Mouse (Mus musculus): ENCODE results near the gene Stard9. TPM values are rescaled to one million over a fixed set of nuclear protein-coding genes. Genes with fewer than 3 reads are reported as not detected.
A peak's percentile ranks its signal among the peaks of the same experiment; 100 is the strongest.

Gene Stard9
- polyA plus RNA-seq, 1 experiment: 3.0 TPM

GRCm38 (mm10) chr2:120700379-120700885 lies 71.5 kb downstream of the Stard9 start:
- no peak overlapping the region for H3K4me3 ChIP-seq (ENCODE audit: control insufficient read depth, insufficient read depth, low read length)
- H3K36me3 ChIP-seq (ENCODE audit: control insufficient read depth, insufficient read depth, low read length): no peaks in the 10 kb centered on the region
- no peak for DNase-seq
- H3K4me1 ChIP-seq (replicated peaks; ENCODE audit: control insufficient read depth, insufficient read depth, low read length): 0 out of 2 replicates have a peak, but pooled peaks cover 2% of the 10 kb centered on the region
- H3K27ac ChIP-seq (ENCODE audit: control insufficient read depth, insufficient read depth, low read length): no peak overlapping the region
- TF ChIP-seq CTCF (IDR thresholded peaks at IDR 0.05; ENCODE audit: borderline replicate concordance, control insufficient read depth, extremely low read depth, insufficient read depth, low read length, poor library complexity) (no peak), POLR2A (IDR thresholded peaks at IDR 0.05; ENCODE audit: control insufficient read depth, extremely low read depth, insufficient read depth, low read length, poor library complexity) (no peak)
- WGBS: 93% methylated on average over 3 of the region's 3 CpGs
- H3K27me3 ChIP-seq (ENCODE audit: control insufficient read depth, insufficient read depth, low read length): no peaks in the 10 kb centered on the region

DNA sequence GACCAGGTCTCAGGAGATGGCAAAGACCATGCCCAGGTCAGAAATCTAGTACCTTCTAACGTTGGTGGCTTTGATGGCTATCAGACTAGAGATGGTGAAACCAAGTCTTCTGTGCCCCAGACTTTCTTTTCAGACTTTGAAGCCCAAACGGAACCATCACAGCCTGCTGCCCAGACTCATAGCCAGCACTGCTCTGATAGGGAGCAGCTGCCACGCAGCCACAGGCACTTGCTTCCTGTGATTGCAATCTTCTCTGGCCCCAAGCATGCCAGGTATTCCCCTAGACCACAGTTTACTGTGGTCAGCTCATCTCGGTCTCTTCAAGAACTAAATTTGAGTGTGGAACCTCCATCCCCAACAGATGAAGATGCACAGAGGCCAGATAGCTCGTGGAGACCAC lies 73.8 kb downstream of the Stard9 start:
- WGBS: 17% methylated on average over 5 of the region's 5 CpGs
- H3K27me3 ChIP-seq (ENCODE audit: control insufficient read depth, insufficient read depth, low read length): no peaks in the 10 kb centered on the region
- TF ChIP-seq POLR2A (IDR thresholded peaks at IDR 0.05; ENCODE audit: control insufficient read depth, extremely low read depth, insufficient read depth, low read length, poor library complexity) (no peak), CTCF (IDR thresholded peaks at IDR 0.05; ENCODE audit: borderline replicate concordance, control insufficient read depth, extremely low read depth, insufficient read depth, low read length, poor library complexity) (no peak)
- no peak overlapping the region for H3K4me3 ChIP-seq (ENCODE audit: control insufficient read depth, insufficient read depth, low read length)
- no peak for DNase-seq
- H3K4me1 ChIP-seq (replicated peaks; ENCODE audit: control insufficient read depth, insufficient read depth, low read length): 0 out of 2 replicates have a peak, but pooled peaks cover 2% of the 10 kb centered on the region
- H3K36me3 ChIP-seq (ENCODE audit: control insufficient read depth, insufficient read depth, low read length): no peaks in the 10 kb centered on the region
- no peak overlapping the region for H3K27ac ChIP-seq (ENCODE audit: control insufficient read depth, insufficient read depth, low read length)

DNA sequence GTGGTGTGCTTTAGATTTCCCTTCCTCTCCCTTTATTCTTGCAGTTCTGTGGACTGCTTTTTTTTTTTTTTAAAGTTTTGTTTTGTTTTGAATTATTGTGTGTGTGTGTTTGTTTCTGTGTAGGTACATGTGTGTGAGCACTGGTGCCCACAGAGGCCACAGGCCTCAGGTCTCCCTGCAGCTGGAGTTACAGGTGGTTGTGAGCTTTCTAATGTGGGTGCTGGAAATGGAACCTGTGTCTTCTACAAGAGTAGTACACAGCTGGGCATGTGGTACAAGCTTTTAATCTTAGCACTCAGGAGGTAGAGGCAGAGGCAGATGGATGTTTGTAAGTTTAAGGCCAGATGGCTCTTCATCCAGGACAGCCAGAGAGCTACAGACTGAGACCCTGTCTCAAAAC lies 78.1 kb downstream of the Stard9 start:
- no peak for TF ChIP-seq CTCF (IDR thresholded peaks at IDR 0.05; ENCODE audit: borderline replicate concordance, control insufficient read depth, extremely low read depth, insufficient read depth, low read length, poor library complexity)
- TF ChIP-seq POLR2A (IDR thresholded peaks at IDR 0.05; ENCODE audit: control insufficient read depth, extremely low read depth, insufficient read depth, low read length, poor library complexity): no peak
- no peaks in the 10 kb centered on the region for H3K36me3 ChIP-seq (ENCODE audit: control insufficient read depth, insufficient read depth, low read length)
- peak; percentile 14 for DNase-seq
- H3K4me1 ChIP-seq (replicated peaks; ENCODE audit: control insufficient read depth, insufficient read depth, low read length): peaks cover 10% of the 10 kb centered on the region
- H3K27me3 ChIP-seq (ENCODE audit: control insufficient read depth, insufficient read depth, low read length): no peaks in the 10 kb centered on the region
- H3K27ac ChIP-seq (ENCODE audit: control insufficient read depth, insufficient read depth, low read length): peak overlapping the region; percentile 31; the same call in 1 of the 2 replicates
- H3K4me3 ChIP-seq (ENCODE audit: control insufficient read depth, insufficient read depth, low read length): no peak overlapping the region

GRCm38 (mm10) chr2:120710154-120710553 lies 81.2 kb downstream of the Stard9 start:
- H3K4me3 ChIP-seq (ENCODE audit: control insufficient read depth, insufficient read depth, low read length): no peak overlapping the region
- H3K27ac ChIP-seq (ENCODE audit: control insufficient read depth, insufficient read depth, low read length): no peak overlapping the region
- WGBS: 8% methylated on average over 3 of the region's 3 CpGs
- no peaks in the 10 kb centered on the region for H3K27me3 ChIP-seq (ENCODE audit: control insufficient read depth, insufficient read depth, low read length)
- peaks cover 17% of the 10 kb centered on the region for H3K36me3 ChIP-seq (ENCODE audit: control insufficient read depth, insufficient read depth, low read length)
- H3K4me1 ChIP-seq (replicated peaks; ENCODE audit: control insufficient read depth, insufficient read depth, low read length): peaks cover 9% of the 10 kb centered on the region
- DNase-seq: peak; percentile 45
- TF ChIP-seq CTCF (IDR thresholded peaks at IDR 0.05; ENCODE audit: borderline replicate concordance, control insufficient read depth, extremely low read depth, insufficient read depth, low read length, poor library complexity) (no peak), POLR2A (IDR thresholded peaks at IDR 0.05; ENCODE audit: control insufficient read depth, extremely low read depth, insufficient read depth, low read length, poor library complexity) (no peak)

GRCm38 (mm10) chr2:120710948-120711347 lies 82.0 kb downstream of the Stard9 start:
- Histone ChIP-seq H3K36me3 (ENCODE audit: control insufficient read depth, insufficient read depth, low read length) (peaks cover 17% of the 10 kb centered on the region), H3K27ac (ENCODE audit: control insufficient read depth, insufficient read depth, low read length) (no peak overlapping the region), H3K4me1 (replicated peaks; ENCODE audit: control insufficient read depth, insufficient read depth, low read length) (peaks cover 9% of the 10 kb centered on the region), H3K27me3 (ENCODE audit: control insufficient read depth, insufficient read depth, low read length) (no peaks in the 10 kb centered on the region), H3K4me3 (ENCODE audit: control insufficient read depth, insufficient read depth, low read length) (no peak overlapping the region)
- no peak for DNase-seq
- WGBS: 96% methylated on average over 3 of the region's 3 CpGs
- TF ChIP-seq POLR2A (IDR thresholded peaks at IDR 0.05; ENCODE audit: control insufficient read depth, extremely low read depth, insufficient read depth, low read length, poor library complexity): no peak
- TF ChIP-seq CTCF (IDR thresholded peaks at IDR 0.05; ENCODE audit: borderline replicate concordance, control insufficient read depth, extremely low read depth, insufficient read depth, low read length, poor library complexity): no peak

DNA sequence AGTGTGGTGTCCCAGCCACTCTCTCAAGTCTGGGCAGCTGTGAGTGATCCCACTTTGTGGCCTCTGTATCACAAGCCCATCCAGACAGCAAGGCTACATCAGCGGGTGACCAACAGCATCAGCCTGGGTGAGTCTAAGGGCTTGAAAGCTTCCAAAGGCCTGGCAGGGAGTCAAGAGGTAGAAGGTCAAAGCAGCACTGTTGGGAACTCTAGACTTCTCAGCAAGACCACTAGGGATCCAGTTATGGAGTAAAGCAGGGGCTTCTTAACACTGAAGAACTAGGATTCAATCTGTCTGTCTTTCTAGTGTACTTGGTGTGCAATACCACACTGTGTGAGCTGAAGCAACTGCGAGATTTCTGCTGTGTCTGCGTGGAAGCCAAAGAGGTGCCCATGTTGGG lies 84.5 kb downstream of the Stard9 start:
- DNase-seq: no peak
- Histone ChIP-seq H3K27ac (ENCODE audit: control insufficient read depth, insufficient read depth, low read length) (no peak overlapping the region), H3K4me1 (replicated peaks; ENCODE audit: control insufficient read depth, insufficient read depth, low read length) (peaks cover 9% of the 10 kb centered on the region), H3K36me3 (ENCODE audit: control insufficient read depth, insufficient read depth, low read length) (peaks cover 40% of the 10 kb centered on the region), H3K4me3 (ENCODE audit: control insufficient read depth, insufficient read depth, low read length) (no peak overlapping the region), H3K27me3 (ENCODE audit: control insufficient read depth, insufficient read depth, low read length) (no peaks in the 10 kb centered on the region)
- 100% methylated on average over 3 of the region's 3 CpGs for WGBS
- TF ChIP-seq POLR2A (IDR thresholded peaks at IDR 0.05; ENCODE audit: control insufficient read depth, extremely low read depth, insufficient read depth, low read length, poor library complexity) (no peak), CTCF (IDR thresholded peaks at IDR 0.05; ENCODE audit: borderline replicate concordance, control insufficient read depth, extremely low read depth, insufficient read depth, low read length, poor library complexity) (no peak)

- Histone ChIP-seq H3K27me3 (ENCODE audit: control insufficient read depth, insufficient read depth, low read length) (no peaks in the 10 kb centered on the region), H3K4me1 (replicated peaks; ENCODE audit: control insufficient read depth, insufficient read depth, low read length) (no peaks in the 10 kb centered on the region), H3K27ac (ENCODE audit: control insufficient read depth, insufficient read depth, low read length) (no peak overlapping the region), H3K36me3 (ENCODE audit: control insufficient read depth, insufficient read depth, low read length) (peaks cover 89% of the 10 kb centered on the region), H3K4me3 (ENCODE audit: control insufficient read depth, insufficient read depth, low read length) (no peak overlapping the region)
- 96% methylated on average over 8 of the region's 8 CpGs for WGBS
- TF ChIP-seq POLR2A (IDR thresholded peaks at IDR 0.05; ENCODE audit: control insufficient read depth, extremely low read depth, insufficient read depth, low read length, poor library complexity): no peak
- TF ChIP-seq CTCF (IDR thresholded peaks at IDR 0.05; ENCODE audit: borderline replicate concordance, control insufficient read depth, extremely low read depth, insufficient read depth, low read length, poor library complexity): no peak
- no peak for DNase-seq
These were observed 89.6 kb downstream of the Stard9 start for GRCm38 (mm10) chr2:120718496-120718895.

Data from thymus, adult 2 months (tissue).